Mouse (Mus musculus) heart, postnatal 4 days (tissue): ENCODE results near the gene Cct6b. TPM values are rescaled to one million over a fixed set of nuclear protein-coding genes. Genes with fewer than 3 reads are reported as not detected.
A peak's percentile ranks its signal among the peaks of the same experiment; 100 is the strongest.
"Not testable (repeated sequence)": the region's sequence is repeated elsewhere in the genome, so short reads cannot be mapped to it uniquely, and the experiment has no call there.

ENCODE experiments used
- DNase-seq: peaks from one replicate; pipeline ENCODE4 v3.0.0; 2021
- total RNA-seq, 2 experiments: library from RNA; stranded (reverse); gene quantifications; 2 replicates each; pipeline ENCODE4 v1.2.3; 2021

Gene Cct6b
- total RNA-seq, 2 experiments from 2014 or later, result 0.27 TPM; not detected in 1

DNA sequence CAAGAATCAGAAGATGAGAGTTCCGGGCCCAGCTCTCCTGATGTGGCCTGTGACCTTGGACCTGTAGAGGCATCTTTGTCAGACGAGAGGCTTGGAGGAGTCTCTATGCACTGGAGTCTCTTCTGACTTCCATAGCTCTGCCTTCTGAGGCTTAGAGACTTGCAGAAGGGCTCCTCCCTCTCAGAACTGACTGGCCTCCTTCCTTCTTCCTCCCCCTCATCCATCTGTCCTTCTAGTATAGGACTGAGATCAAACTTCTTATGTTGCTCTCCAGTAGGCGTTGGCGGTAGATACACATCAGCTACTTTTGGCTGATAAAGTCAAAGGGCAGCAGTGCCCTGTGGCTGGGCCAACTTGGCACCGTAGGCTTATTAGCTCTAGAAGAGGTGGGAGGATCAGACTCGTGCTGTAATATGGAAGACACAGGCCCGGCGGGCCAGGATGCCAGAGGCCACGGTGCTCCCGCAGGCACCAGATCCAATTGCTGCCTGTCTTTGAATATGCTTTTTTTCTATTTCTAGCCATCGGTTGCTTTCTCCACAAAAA lies 64.2 kb downstream of the Cct6b start:
- no peak for DNase-seq

GRCm38 (mm10) chr11:82695930-82696329 lies 68.2 kb downstream of the Cct6b start:
- DNase-seq, result no peak

GRCm38 (mm10) chr11:82694947-82695346 lies 69.2 kb downstream of the Cct6b start:
- not testable (repeated sequence) for DNase-seq

- no peak for DNase-seq
Measured at GRCm38 (mm10) chr11:82692668-82693067, 71.5 kb downstream of the Cct6b start.

DNA sequence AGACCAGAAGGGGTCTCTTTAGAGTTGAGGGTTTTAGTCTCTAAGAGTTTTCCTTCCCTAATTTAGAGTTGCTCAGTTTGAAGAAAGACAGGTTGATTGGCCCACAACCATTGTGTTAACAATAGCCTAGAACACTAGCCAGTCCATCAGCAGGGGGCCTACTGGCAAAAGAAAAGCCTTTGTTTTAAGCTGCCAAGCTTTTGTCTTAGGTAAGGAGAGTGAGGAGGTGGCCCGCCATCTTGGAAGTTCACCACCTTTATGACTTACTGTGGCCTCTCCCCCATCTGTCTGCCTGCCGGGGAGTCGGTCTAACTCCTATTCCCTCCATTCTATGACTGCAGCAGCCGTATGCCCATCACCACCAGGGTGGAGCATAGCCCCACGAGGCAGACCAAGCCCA lies 73.6 kb downstream of the Cct6b start:
- DNase-seq, result no peak

- DNase-seq, result no peak
Measured at GRCm38 (mm10) chr11:82687668-82688067, 76.5 kb downstream of the Cct6b start.

- DNase-seq, result peak; percentile 57
Measured at GRCm38 (mm10) chr11:82684676-82685075, 79.4 kb downstream of the Cct6b start.

- no peak for DNase-seq
Measured at GRCm38 (mm10) chr11:82683765-82684505, 80.2 kb downstream of the Cct6b start.

- DNase-seq, result no peak
Measured at GRCm38 (mm10) chr11:82678561-82678960, 85.6 kb downstream of the Cct6b start.

Other genes starting within 250 kb of the Cct6b start
- gene Zfp830, start within 50 bp of the Cct6b start, total RNA-seq, result 10 to 100 TPM; 16.5 to 17.4 TPM
- gene Lig3, start 16.8 kb upstream of the Cct6b start, total RNA-seq, result 10 to 100 TPM; 24.6 to 25.8 TPM
- gene Rffl, start 106.9 kb upstream of the Cct6b start, total RNA-seq, result 1 to 10 TPM; 3.6 to 4.4 TPM
- gene Rad51d, start 126.3 kb upstream of the Cct6b start, total RNA-seq, result 10 to 100 TPM; 10.2 to 11.0 TPM
- under 1 TPM; 0.12 to 0.16 TPM for gene Fndc8, start 127.8 kb upstream of the Cct6b start, total RNA-seq
- 10 to 100 TPM; 17.4 to 20.1 TPM for gene Nle1, start 144.1 kb upstream of the Cct6b start, total RNA-seq
- gene Unc45b, start 146.2 kb upstream of the Cct6b start, total RNA-seq, result 100 to 1,000 TPM; 177 to 187 TPM
- 10 to 100 TPM; 33.8 to 38.0 TPM for gene Slfn5, start 187.0 kb upstream of the Cct6b start, total RNA-seq
- gene Slfn9, start 227.5 kb upstream of the Cct6b start, total RNA-seq, result 10 to 100 TPM; 14.2 to 14.7 TPM